Comparison of ENCODE assay signal across 9 mouse cellular contexts in the genomic region with DNA sequence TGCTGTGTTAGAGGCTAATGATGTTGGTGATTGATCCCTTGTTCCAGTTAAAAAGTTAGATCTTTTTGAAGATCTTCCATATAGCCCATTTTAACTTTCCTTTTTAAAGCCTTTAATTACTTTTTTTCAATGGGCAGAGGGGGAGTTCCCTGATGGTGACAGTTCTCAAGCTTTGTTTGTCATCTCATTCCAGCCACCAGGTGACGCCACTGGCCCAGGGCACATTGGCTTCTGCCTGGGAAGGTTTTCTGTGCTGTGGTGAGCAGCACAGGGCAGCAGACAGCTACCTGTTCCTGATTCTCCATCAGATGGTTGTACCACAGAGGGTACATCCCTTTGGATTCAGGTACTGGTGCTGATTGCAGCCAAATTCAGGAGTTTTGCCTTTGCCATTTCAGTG. TPM values are rescaled to one million over a fixed set of nuclear protein-coding genes. Genes with fewer than 3 reads are reported as not detected.
A peak's percentile ranks its signal among the peaks of the same experiment; 100 is the strongest.
DNase-seq lines count a peak whose midpoint lies in the region; ATAC-seq and TF ChIP-seq lines count a peak whose summit lies in the region.
"Had no signal": no experiment of that assay in that cellular context is flagged by ENCODE, and none has a peak within 500 bp of the region (broad histone marks: within the 10 kb centered on the region; RNA-seq: fewer than 3 reads in every experiment).

No protein-coding gene starts in this region.

- H3K36me3 ChIP-seq in liver, embryonic 12.5 days, result peaks cover 45% of the 10 kb centered on the region
- H3K36me3 ChIP-seq: neural tube, embryonic 13.5 days had no signal

- no peak overlapping the region for H3K9ac ChIP-seq in liver, embryonic 12.5 days
- H3K9ac ChIP-seq: neural tube, embryonic 13.5 days had no signal

- H3K4me1 ChIP-seq in liver, embryonic 12.5 days, result peaks cover 16% of the 10 kb centered on the region
- H3K4me1 ChIP-seq in cortical plate, adult 2 months (ENCODE audit: control insufficient read depth, insufficient read depth, low read length), result peaks cover 2% of the 10 kb centered on the region; the same call in 1 of the 2 replicates

- H3K9me3 ChIP-seq in liver, embryonic 12.5 days (replicated peaks), result no peaks in the 10 kb centered on the region
- H3K9me3 ChIP-seq: neural tube, embryonic 13.5 days had no signal

- H3K27me3 ChIP-seq in liver, embryonic 12.5 days (replicated peaks), result no peaks in the 10 kb centered on the region
- H3K27me3 ChIP-seq: neural tube, embryonic 13.5 days had no signal

- TF ChIP-seq CTCF in cortical plate, adult 2 months (IDR thresholded peaks at IDR 0.05; ENCODE audit: extremely low read depth, insufficient read depth, low read length), result peak; percentile 83

- intact Hi-C loops in heart, postnatal 36 days (cut with DNase I), result loop anchor here (2.0 to 5.0 kb wide), 3 partner anchors 128 to 163 kb away; partner anchors contain the start of genes Arl6 and Crybg3
- intact Hi-C loops in left cerebral cortex, postnatal 4 days (cut with DNase I), result loop anchor here (2.0 kb wide), 1 partner anchor 142 kb away; no protein-coding TSS in a partner anchor

- H3K4me3 ChIP-seq in liver, embryonic 12.5 days, result no peak overlapping the region
- H3K4me3 ChIP-seq in cortical plate, adult 2 months (ENCODE audit: insufficient read depth, low read length), result no peak overlapping the region
- H3K4me3 ChIP-seq: neural tube, embryonic 13.5 days had no signal

- no peak for TF ChIP-seq POLR2A in cortical plate, adult 2 months (IDR thresholded peaks at IDR 0.05; ENCODE audit: extremely low read depth, insufficient read depth, low read length)

- no peak overlapping the region for H3K4me2 ChIP-seq in liver, embryonic 12.5 days
- H3K4me2 ChIP-seq: neural tube, embryonic 13.5 days had no signal

- no peak for ATAC-seq in liver, embryonic 12.5 days

- DNase-seq in liver (peak; percentile 55), R1 (ENCODE audit: low read depth, low spot score) (peak; percentile 81)
- DNase-seq in heart, postnatal 36 days, result peak; percentile 50 to 73
- peak; percentile 71 for DNase-seq in left cerebral cortex, postnatal 4 days
- DNase-seq in ovary, postnatal 36 days (ENCODE audit: low spot score), result peak; percentile 53
- DNase-seq in urinary bladder, postnatal 14 days (ENCODE audit: low spot score), result peak; percentile 74

- no peak overlapping the region for H3K27ac ChIP-seq in liver, embryonic 12.5 days
- no peak overlapping the region for H3K27ac ChIP-seq in cortical plate, adult 2 months (ENCODE audit: insufficient read depth, low read length)
- H3K27ac ChIP-seq: neural tube, embryonic 13.5 days had no signal

- 22% methylated on average over 1 of the region's 1 CpGs for whole genome bisulfite sequencing in liver, embryonic 12.5 days (ENCODE audit: insufficient replicate concordance)

RNA-seq across cellular contexts. Expression of gene Riox2, which starts 3.2 kb away (rescaled TPM):
- 28.8 and 29.7 TPM in 2 replicates for polyA plus RNA-seq in liver, embryonic 12.5 days (2016; fragmentation: Nextera tagmentation; extraction: Ambion mirVana)
- 10.0 and 10.4 TPM in 2 replicates for polyA plus RNA-seq in cortical plate, adult 2 months (2012; rRNA removed)
- total RNA-seq in heart, postnatal 36 days (2021), result 10 to 100 TPM; 15.4 to 16.7 TPM
- total RNA-seq in left cerebral cortex, postnatal 4 days (2021), result 10 to 100 TPM; 15.9 to 16.0 TPM
